Mouse (Mus musculus) midbrain, embryonic 16.5 days (tissue): ENCODE data around the gene Sft2d1. TPM values are rescaled to one million over a fixed set of nuclear protein-coding genes. Genes with fewer than 3 reads are reported as not detected.

Experiments
- ATAC-seq: fragments of 200-750 bp; cut with Nextera tagmentation; 2 replicates; pipeline ENCODE4 v1.8.0; 2017; ENCODE audit warnings: moderate TSS enrichment
- H3K27ac ChIP-seq: fragments of 300-500 bp; sonication (generic); 2 replicates; pipeline ENCODE4 v1.5.1; 2014; ENCODE audit warnings: mild to moderate bottlenecking, low read length, mixed read lengths
- H3K27me3 ChIP-seq: fragments of 300-500 bp; sonication (generic); 2 replicates; pipeline ENCODE4 v1.6.1; 2014; ENCODE audit warnings: low read depth, low read length, mixed read lengths; ENCODE audit not compliant: control insufficient read depth, insufficient read depth
- H3K36me3 ChIP-seq: fragments of 300-500 bp; sonication (generic); 2 replicates; pipeline ENCODE4 v1.6.1; 2014; ENCODE audit warnings: mild to moderate bottlenecking, low read length, moderate library complexity, mixed read lengths; ENCODE audit not compliant: control insufficient read depth, insufficient read depth
- H3K4me1 ChIP-seq: fragments of 300-500 bp; sonication (generic); 2 replicates; pipeline ENCODE4 v1.6.1; 2014; ENCODE audit warnings: mild to moderate bottlenecking, low read length, mixed read lengths; ENCODE audit not compliant: control insufficient read depth, insufficient read depth
- H3K4me2 ChIP-seq: fragments of 300-500 bp; sonication (generic); 2 replicates; pipeline ENCODE4 v1.6.1; 2014; ENCODE audit warnings: mild to moderate bottlenecking, low read length, mixed read lengths
- H3K4me3 ChIP-seq: fragments of 300-500 bp; sonication (generic); 2 replicates; pipeline ENCODE4 v1.5.1; 2014; ENCODE audit warnings: low read depth, mild to moderate bottlenecking, low read length, moderate library complexity, mixed read lengths
- H3K9ac ChIP-seq: fragments of 300-500 bp; sonication (generic); 2 replicates; pipeline ENCODE4 v1.6.1; 2014; ENCODE audit warnings: low read depth, low read length, mixed read lengths
- H3K9me3 ChIP-seq: fragments of 300-500 bp; sonication (generic); replicated peaks from 2 replicates; pipeline ENCODE4 v1.6.1; 2014; ENCODE audit warnings: mild to moderate bottlenecking, low read length, mixed read lengths; ENCODE audit not compliant: control insufficient read depth, poor library complexity, severe bottlenecking
- WGBS: fragments of 180-500 bp; shearing (Covaris S2); extraction: QIAGEN DNeasy Blood & Tissue Kit; methylation state at CpG from one replicate; pipeline ENCODE4 v1.1.7; 2014; 5-methylcytosine and 5-hydroxymethylcytosine counted together
- polyA plus RNA-seq: library from polyadenylated mRNA; unstranded; fragments of >200 nt; fragmentation: Nextera tagmentation; extraction: Ambion mirVana; gene quantifications from 2 replicates; pipeline ENCODE4 v1.2.1, GENCODE M21; 2015

The Sft2d1 gene
- polyA plus RNA-seq, 1 experiment from 2014 or later, result 209 TPM

GRCm38 (mm10) chr17:8367514-8368480, 56.9 kb downstream of the Sft2d1 start:
- Histone ChIP-seq H3K27me3 (no peaks in the 10 kb centered on the region), H3K36me3 (no peaks in the 10 kb centered on the region), H3K27ac (peak overlapping the region; percentile 100), H3K4me2 (peak overlapping the region; percentile 54), H3K9me3 (no peaks in the 10 kb centered on the region), H3K4me1 (peaks cover 58% of the 10 kb centered on the region), H3K4me3 (peak overlapping the region; percentile 19), H3K9ac (peak overlapping the region; percentile 71)
- WGBS, result 5% methylated on average over 20 of the region's 20 CpGs
- ATAC-seq, result peak; percentile 79

GRCm38 (mm10) chr17:8368570-8368969, 57.7 kb downstream of the Sft2d1 start:
- peaks cover 65% of the 10 kb centered on the region for H3K4me1 ChIP-seq
- H3K27me3 ChIP-seq, result no peaks in the 10 kb centered on the region
- WGBS, result 2% methylated on average over 8 of the region's 8 CpGs
- peak overlapping the region; percentile 50 for H3K4me2 ChIP-seq
- H3K4me3 ChIP-seq, result peak overlapping the region; percentile 21; the same call in 1 of the 2 replicates
- H3K36me3 ChIP-seq, result no peaks in the 10 kb centered on the region
- no peaks in the 10 kb centered on the region for H3K9me3 ChIP-seq
- H3K9ac ChIP-seq, result peak overlapping the region; percentile 62
- peak overlapping the region; percentile 100 for H3K27ac ChIP-seq
- ATAC-seq, result peak; percentile 84

GRCm38 (mm10) chr17:8369171-8369570, 58.3 kb downstream of the Sft2d1 start:
- 20% methylated on average over 2 of the region's 2 CpGs for WGBS
- Histone ChIP-seq H3K9ac (0 out of 2 replicates have a peak overlapping the region, but pooled peaks have one; percentile 62), H3K4me2 (peak overlapping the region; percentile 50), H3K27me3 (no peaks in the 10 kb centered on the region), H3K4me1 (peaks cover 65% of the 10 kb centered on the region), H3K9me3 (no peaks in the 10 kb centered on the region), H3K27ac (peak overlapping the region; percentile 100), H3K36me3 (no peaks in the 10 kb centered on the region), H3K4me3 (no peak overlapping the region)
- no peak for ATAC-seq

GRCm38 (mm10) chr17:8370634-8371229, 59.8 kb downstream of the Sft2d1 start:
- ATAC-seq, result no peak
- Histone ChIP-seq H3K9me3 (no peaks in the 10 kb centered on the region), H3K9ac (peak overlapping the region; percentile 62; the same call in 1 of the 2 replicates), H3K36me3 (no peaks in the 10 kb centered on the region), H3K4me2 (no peak overlapping the region), H3K4me3 (no peak overlapping the region), H3K27ac (peak overlapping the region; percentile 100), H3K27me3 (no peaks in the 10 kb centered on the region), H3K4me1 (peaks cover 65% of the 10 kb centered on the region)
- WGBS, result 12% methylated on average over 13 of the region's 13 CpGs

GRCm38 (mm10) chr17:8371834-8372233, 60.9 kb downstream of the Sft2d1 start:
- Histone ChIP-seq H3K36me3 (no peaks in the 10 kb centered on the region), H3K4me3 (peak overlapping the region; percentile 34), H3K4me1 (peaks cover 56% of the 10 kb centered on the region), H3K27me3 (no peaks in the 10 kb centered on the region), H3K9ac (peak overlapping the region; percentile 62), H3K9me3 (no peaks in the 10 kb centered on the region), H3K27ac (peak overlapping the region; percentile 100), H3K4me2 (peak overlapping the region; percentile 56)
- peak; percentile 77 for ATAC-seq
- WGBS, result 0% methylated on average over 7 of the region's 7 CpGs

- WGBS, result under 1% methylated on average over 18 of the region's 18 CpGs
- Histone ChIP-seq H3K27ac (peak overlapping the region; percentile 100), H3K36me3 (no peaks in the 10 kb centered on the region), H3K9ac (peak overlapping the region; percentile 62), H3K4me2 (peak overlapping the region; percentile 56), H3K27me3 (no peaks in the 10 kb centered on the region), H3K4me1 (peaks cover 49% of the 10 kb centered on the region), H3K9me3 (no peaks in the 10 kb centered on the region), H3K4me3 (peak overlapping the region; percentile 34)
- ATAC-seq, result no peak
Measured at GRCm38 (mm10) chr17:8372286-8373046, 61.6 kb downstream of the Sft2d1 start.

Other genes starting within 250 kb of the Sft2d1 start
- gene Gm49673, start 163.3 kb upstream of the Sft2d1 start, polyA plus RNA-seq, result 0.22 TPM in 1 of 2 replicates, not detected in the other
- 8.2 and 10.4 TPM in 2 replicates for gene Rnaset2a, start 163.0 kb upstream of the Sft2d1 start, polyA plus RNA-seq
- gene Fgfr1op, start 145.6 kb upstream of the Sft2d1 start, polyA plus RNA-seq, result 28.8 and 29.3 TPM in 2 replicates
- not detected in 2 replicates for gene Ccr6, start 75.1 kb upstream of the Sft2d1 start, polyA plus RNA-seq
- 293 and 338 TPM in 2 replicates for gene Mpc1, start 28.2 kb upstream of the Sft2d1 start, polyA plus RNA-seq
- gene Prr18, start 26.4 kb downstream of the Sft2d1 start, polyA plus RNA-seq, result 16.5 and 17.8 TPM in 2 replicates
- 0.53 and 0.88 TPM in 2 replicates for gene T2, start 44.9 kb downstream of the Sft2d1 start, polyA plus RNA-seq
- 0.44 and 0.45 TPM in 2 replicates for gene T, start 123.3 kb downstream of the Sft2d1 start, polyA plus RNA-seq
- gene Pde10a, start 214.3 kb downstream of the Sft2d1 start, polyA plus RNA-seq, result 14.3 and 17.7 TPM in 2 replicates